25 mouse cellular contexts compared by ENCODE assay signal in the genomic region with DNA sequence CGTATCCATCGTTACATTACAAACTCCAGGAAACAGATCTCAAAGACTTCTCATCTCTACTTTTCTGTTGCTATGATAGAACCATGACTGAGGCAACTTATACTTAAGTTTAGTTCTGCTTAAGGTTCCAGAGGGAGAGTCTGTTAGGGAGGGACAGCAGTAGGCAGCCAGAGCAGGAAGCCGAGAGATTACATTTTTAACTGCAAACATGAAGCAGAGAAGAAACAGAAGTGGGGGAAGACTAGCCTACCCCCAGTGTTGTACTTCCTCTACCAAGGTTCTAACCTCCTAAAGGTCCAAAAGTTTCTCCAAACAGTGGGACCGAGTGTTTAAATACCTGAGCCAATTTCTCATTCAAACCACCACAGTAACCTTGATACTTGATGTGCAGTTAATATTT. TPM values are rescaled to one million over a fixed set of nuclear protein-coding genes. Genes with fewer than 3 reads are reported as not detected.
"Had no signal": no experiment of that assay in that cellular context is flagged by ENCODE, and none has a peak within 500 bp of the region (broad histone marks: within the 10 kb centered on the region; RNA-seq: fewer than 3 reads in every experiment).

No protein-coding gene starts in this region.

- H3K27ac ChIP-seq: embryonic facial prominence, embryonic 10.5 days; embryonic facial prominence, embryonic 12.5 days; embryonic facial prominence, embryonic 13.5 days; embryonic facial prominence, embryonic 15.5 days; forebrain, embryonic 10.5 days; forebrain, embryonic 12.5 days; forebrain, embryonic 13.5 days; forebrain, embryonic 15.5 days; gastrocnemius, adult 2 months; heart, adult 2 months; heart, embryonic 10.5 days had no signal

- H3K9ac ChIP-seq: embryonic facial prominence, embryonic 12.5 days; embryonic facial prominence, embryonic 13.5 days; embryonic facial prominence, embryonic 15.5 days; forebrain, embryonic 12.5 days; forebrain, embryonic 13.5 days; forebrain, embryonic 15.5 days; forebrain, postnatal 0 days had no signal

- H3K4me1 ChIP-seq: embryonic facial prominence, embryonic 10.5 days; embryonic facial prominence, embryonic 12.5 days; embryonic facial prominence, embryonic 13.5 days; embryonic facial prominence, embryonic 15.5 days; forebrain, embryonic 10.5 days; forebrain, embryonic 12.5 days; forebrain, embryonic 13.5 days; forebrain, embryonic 15.5 days had no signal

- H3K4me3 ChIP-seq: embryonic facial prominence, embryonic 10.5 days; embryonic facial prominence, embryonic 12.5 days; embryonic facial prominence, embryonic 13.5 days; embryonic facial prominence, embryonic 15.5 days; erythroblast, embryonic 14.5 days; forebrain, embryonic 10.5 days; forebrain, embryonic 12.5 days; forebrain, embryonic 13.5 days; forebrain, embryonic 15.5 days; gastrocnemius, adult 2 months; heart, adult 2 months; heart, embryonic 10.5 days had no signal

- DNase-seq: cerebellum, adult 9-11 months; cerebellum, postnatal 10 days; cerebellum, postnatal 14 days; cerebellum, postnatal 25 days; cerebellum, postnatal 36 days; embryo, embryonic 11 days; forebrain, postnatal 0 days; gastrocnemius, adult 2 months; gastrocnemius, postnatal 10 days; gastrocnemius, postnatal 14 days; gastrocnemius, postnatal 25 days; gastrocnemius, postnatal 36 days; heart, adult 18-20 months; heart, adult 2 months had no signal

- H3K27me3 ChIP-seq: embryonic facial prominence, embryonic 12.5 days; embryonic facial prominence, embryonic 13.5 days; embryonic facial prominence, embryonic 15.5 days; forebrain, embryonic 12.5 days; forebrain, embryonic 13.5 days; forebrain, embryonic 15.5 days had no signal

- H3K9me3 ChIP-seq: embryonic facial prominence, embryonic 10.5 days; embryonic facial prominence, embryonic 12.5 days; embryonic facial prominence, embryonic 13.5 days; embryonic facial prominence, embryonic 15.5 days; forebrain, embryonic 10.5 days; forebrain, embryonic 12.5 days; forebrain, embryonic 13.5 days; forebrain, embryonic 15.5 days; heart, embryonic 10.5 days had no signal

- H3K36me3 ChIP-seq: embryonic facial prominence, embryonic 10.5 days; embryonic facial prominence, embryonic 12.5 days; embryonic facial prominence, embryonic 13.5 days; embryonic facial prominence, embryonic 15.5 days; forebrain, embryonic 10.5 days; forebrain, embryonic 12.5 days; forebrain, embryonic 15.5 days; heart, embryonic 10.5 days had no signal

RNA-seq across cellular contexts. Expression of gene Trpm6, which starts 13.9 kb away (rescaled TPM):
- total RNA-seq: common myeloid progenitor, adult 5-6 weeks had no signal
- polyA plus RNA-seq: erythroblast, embryonic 14.5 days had no signal
